In the genomic region with DNA sequence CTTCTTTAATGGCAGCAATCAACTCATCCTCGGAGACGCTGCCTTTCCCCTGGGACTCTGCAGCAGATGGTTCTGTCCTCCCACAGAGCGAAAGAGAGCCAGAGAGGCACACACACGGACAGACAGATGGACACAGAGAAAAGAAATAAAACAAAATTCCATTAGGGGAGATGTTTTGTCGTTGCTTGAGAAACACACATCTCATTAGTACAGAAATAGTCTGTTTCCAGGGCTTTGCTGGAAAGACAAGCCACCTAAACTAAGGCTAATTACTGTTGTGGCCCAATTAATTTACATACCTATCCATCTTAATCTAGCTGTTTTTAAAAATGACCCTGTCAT, we compare ENCODE assay signal across 20 mouse cellular contexts.
DNase-seq lines count a peak whose midpoint lies in the region; ATAC-seq and TF ChIP-seq lines count a peak whose summit lies in the region.
"Had no signal": no experiment of that assay in that cellular context is flagged by ENCODE, and none has a peak within 500 bp of the region (broad histone marks: within the 10 kb centered on the region; RNA-seq: fewer than 3 reads in every experiment).

No protein-coding gene starts in this region.

- H3K9ac ChIP-seq in forebrain, embryonic 11.5 days (ENCODE audit: low read length), result no peak overlapping the region
- H3K9ac ChIP-seq in forebrain, embryonic 16.5 days (replicated peaks; ENCODE audit: low read depth, low read length), result no peak overlapping the region
- no peak overlapping the region for H3K9ac ChIP-seq in heart, adult 2 months (ENCODE audit: low read depth, low read length)
- H3K9ac ChIP-seq: limb, embryonic 15.5 days; liver, embryonic 15.5 days; lung, embryonic 15.5 days had no signal

- H3K4me3 ChIP-seq in forebrain, embryonic 10.5 days, result no peak overlapping the region
- no peak overlapping the region for H3K4me3 ChIP-seq in forebrain, embryonic 11.5 days (ENCODE audit: low read depth, low read length)
- no peak overlapping the region for H3K4me3 ChIP-seq in forebrain, embryonic 16.5 days (replicated peaks; ENCODE audit: low read length)
- H3K4me3 ChIP-seq in heart, adult 2 months, result no peak overlapping the region
- H3K4me3 ChIP-seq: limb, embryonic 15.5 days; liver, embryonic 15.5 days; lung, embryonic 15.5 days had no signal

- intact Hi-C loops in left cerebral cortex, postnatal 4 days (cut with DNase I), result no loop called here
- intact Hi-C loops in heart, adult 2 months (cut with DNase I), result no loop called here

- peaks cover 33% of the 10 kb centered on the region for H3K4me1 ChIP-seq in forebrain, embryonic 10.5 days
- peaks cover 5% of the 10 kb centered on the region for H3K4me1 ChIP-seq in forebrain, embryonic 11.5 days (replicated peaks; ENCODE audit: control insufficient read depth, insufficient read depth, low read length)
- H3K4me1 ChIP-seq in forebrain, embryonic 16.5 days (replicated peaks; ENCODE audit: control insufficient read depth, insufficient read depth, low read length), result peaks cover 17% of the 10 kb centered on the region
- no peaks in the 10 kb centered on the region for H3K4me1 ChIP-seq in heart, adult 2 months (ENCODE audit: control insufficient read depth, insufficient read depth, low read length)
- H3K4me1 ChIP-seq: liver, embryonic 15.5 days; lung, embryonic 15.5 days; megakaryocyte, embryonic 14.5 days had no signal

- peaks cover 5% of the 10 kb centered on the region; the same call in 1 of the 2 replicates for H3K36me3 ChIP-seq in forebrain, embryonic 10.5 days (replicated peaks)
- H3K36me3 ChIP-seq in forebrain, embryonic 11.5 days (ENCODE audit: control insufficient read depth, insufficient read depth, low read length), result no peaks in the 10 kb centered on the region
- no peaks in the 10 kb centered on the region for H3K36me3 ChIP-seq in forebrain, embryonic 16.5 days (ENCODE audit: control insufficient read depth, insufficient read depth)
- no peaks in the 10 kb centered on the region for H3K36me3 ChIP-seq in heart, adult 2 months (ENCODE audit: control insufficient read depth, insufficient read depth, low read length)
- H3K36me3 ChIP-seq: limb, embryonic 15.5 days; liver, embryonic 15.5 days; lung, embryonic 15.5 days had no signal

- H3K27me3 ChIP-seq in forebrain, embryonic 10.5 days (ENCODE audit: poor library complexity, severe bottlenecking), result no peaks in the 10 kb centered on the region
- H3K27me3 ChIP-seq in forebrain, embryonic 11.5 days (ENCODE audit: control insufficient read depth, insufficient read depth, low read length), result no peaks in the 10 kb centered on the region
- H3K27me3 ChIP-seq in forebrain, embryonic 16.5 days (replicated peaks; ENCODE audit: control insufficient read depth, insufficient read depth, low read length), result no peaks in the 10 kb centered on the region
- H3K27me3 ChIP-seq in heart, adult 2 months (ENCODE audit: control insufficient read depth, insufficient read depth, low read length), result no peaks in the 10 kb centered on the region
- H3K27me3 ChIP-seq: limb, embryonic 15.5 days; liver, embryonic 15.5 days; lung, embryonic 15.5 days; megakaryocyte, embryonic 14.5 days had no signal

- no peak for ATAC-seq in forebrain, embryonic 11.5 days (replicated peaks; ENCODE audit: low FRiP score)
- peak; percentile 67 for ATAC-seq in forebrain, embryonic 16.5 days
- ATAC-seq: inflammation-experienced regulatory T-cells, adult 6 months had no signal

- no peak for DNase-seq in forebrain, embryonic 10.5 days (ENCODE audit: extremely low spot score, low spot score)
- DNase-seq in forebrain, embryonic 11.5 days (ENCODE audit: low spot score), result no peak
- peak; percentile 24 for DNase-seq in left cerebral cortex, postnatal 4 days
- no peak for DNase-seq in left cerebral cortex, adult 9 months (ENCODE audit: low spot score in 2 of 2)
- DNase-seq in brain, adult 2 months (ENCODE audit: low read depth, low spot score), result peak; percentile 51
- no peak for DNase-seq in heart, adult 2 months
- DNase-seq in thymus, postnatal 14 days, result no peak
- DNase-seq: adrenal gland, postnatal 10 days; gastrocnemius, postnatal 36 days; kidney, adult 2 months; kidney, postnatal 10 days; lung, postnatal 36 days; right cerebral cortex, postnatal 14 days had no signal

- no peak for TF ChIP-seq POLR2A in heart, adult 2 months (IDR thresholded peaks at IDR 0.05; ENCODE audit: insufficient read depth, low read depth, low read length)

- no peak for TF ChIP-seq EP300 in heart, adult 2 months (IDR thresholded peaks at IDR 0.05; ENCODE audit: insufficient read depth, low read depth, low read length)

- no peaks in the 10 kb centered on the region for H3K79me2 ChIP-seq in heart, adult 2 months (replicated peaks; ENCODE audit: control insufficient read depth, insufficient read depth, low read length)

- H3K27ac ChIP-seq in forebrain, embryonic 10.5 days, result 0 out of 2 replicates have a peak overlapping the region, but pooled peaks have one; percentile 25
- H3K27ac ChIP-seq in forebrain, embryonic 11.5 days (ENCODE audit: low read depth, low read length), result no peak overlapping the region
- H3K27ac ChIP-seq in forebrain, embryonic 16.5 days (ENCODE audit: low read length), result peak overlapping the region; percentile 26; the same call in 1 of the 2 replicates
- no peak overlapping the region for H3K27ac ChIP-seq in heart, adult 2 months
- H3K27ac ChIP-seq: limb, embryonic 15.5 days; liver, embryonic 15.5 days; lung, embryonic 15.5 days; stomach, postnatal 0 days had no signal

- 79% methylated on average over 5 of the region's 5 CpGs for WGBS in forebrain, embryonic 10.5 days
- 63% methylated on average over 5 of the region's 5 CpGs for WGBS in forebrain, embryonic 11.5 days
- WGBS in forebrain, embryonic 16.5 days, result 26% methylated on average over 5 of the region's 5 CpGs
- WGBS in heart, adult 2 months, result 76% methylated on average over 5 of the region's 5 CpGs

- no peak for TF ChIP-seq CTCF in heart, adult 2 months (IDR thresholded peaks at IDR 0.05)

- H3K4me2 ChIP-seq in forebrain, embryonic 11.5 days (ENCODE audit: low read depth, low read length, severe bottlenecking), result no peak overlapping the region
- no peak overlapping the region for H3K4me2 ChIP-seq in forebrain, embryonic 16.5 days (ENCODE audit: low read length)
- H3K4me2 ChIP-seq: limb, embryonic 15.5 days; liver, embryonic 15.5 days; lung, embryonic 15.5 days had no signal

- peaks cover 8% of the 10 kb centered on the region; the same call in 1 of the 2 replicates for H3K9me3 ChIP-seq in forebrain, embryonic 10.5 days
- no peaks in the 10 kb centered on the region for H3K9me3 ChIP-seq in forebrain, embryonic 11.5 days (ENCODE audit: control insufficient read depth, low read length)
- no peaks in the 10 kb centered on the region for H3K9me3 ChIP-seq in forebrain, embryonic 16.5 days (ENCODE audit: control insufficient read depth, low read length)
- H3K9me3 ChIP-seq: limb, embryonic 15.5 days; liver, embryonic 15.5 days; lung, embryonic 15.5 days had no signal

Comparison
In these comparisons a context has a peak if more than half of its experiments do, and no peak if none do; other contexts are left out.
1. DNase-seq: peak in left cerebral cortex, postnatal 4 days (single experiment) and brain, adult 2 months (single experiment); none in forebrain, embryonic 10.5 days (single experiment), forebrain, embryonic 11.5 days (single experiment), left cerebral cortex, adult 9 months (0 of 2), heart, adult 2 months (0 of 2) and thymus, postnatal 14 days (single experiment).
2. H3K27ac ChIP-seq: peak in forebrain, embryonic 10.5 days (single experiment) and forebrain, embryonic 16.5 days (single experiment); none in forebrain, embryonic 11.5 days (single experiment) and heart, adult 2 months (single experiment).